Mouse (Mus musculus): Measurements from ENCODE around the gene Nrf1. TPM values are rescaled to one million over a fixed set of nuclear protein-coding genes. Genes with fewer than 3 reads are reported as not detected.
A peak's percentile ranks its signal among the peaks of the same experiment; 100 is the strongest.

Nrf1 gene
- polyA plus RNA-seq, 1 experiment from 2014 or later: 61.7 TPM

MicroRNAs within 50 kb of the gene (microRNA counts, 519-probe panel; counts per million panel counts)
- not detected for microRNA mmu-miR-182
- 3,712 counts per million, percentile 19 among the panel's probes with 10 or more counts for microRNA mmu-miR-183
- microRNA mmu-miR-96: 5,842 counts per million, percentile 55 among the panel's probes with 10 or more counts

Small RNA genes lying within 50 kb of the gene (microRNA-seq; reads per million reads assigned to microRNA genes)
- gene Mir182 (1,049 reads per million, percentile 79 among the genes with 10 or more reads in this experiment), gene Mir183 (670 reads per million, percentile 75 among the genes with 10 or more reads in this experiment), gene Mir96 (249 reads per million, percentile 61 among the genes with 10 or more reads in this experiment)

Other genes with a start within 250 kb of the Nrf1 start
- gene Strip2, start 131.0 kb upstream of the Nrf1 start, polyA plus RNA-seq (2016; fragmentation: Nextera tagmentation; extraction: Ambion mirVana): 7.3 and 19.5 TPM in 2 replicates

Measured in heart, embryonic 10.5 days (tissue).